Mouse (Mus musculus): Measurements from ENCODE around the gene Auts2. TPM values are rescaled to one million over a fixed set of nuclear protein-coding genes. Genes with fewer than 3 reads are reported as not detected.

The Auts2 gene
- polyA plus RNA-seq, 1 experiment from 2014 or later = 19.0 TPM

DNA sequence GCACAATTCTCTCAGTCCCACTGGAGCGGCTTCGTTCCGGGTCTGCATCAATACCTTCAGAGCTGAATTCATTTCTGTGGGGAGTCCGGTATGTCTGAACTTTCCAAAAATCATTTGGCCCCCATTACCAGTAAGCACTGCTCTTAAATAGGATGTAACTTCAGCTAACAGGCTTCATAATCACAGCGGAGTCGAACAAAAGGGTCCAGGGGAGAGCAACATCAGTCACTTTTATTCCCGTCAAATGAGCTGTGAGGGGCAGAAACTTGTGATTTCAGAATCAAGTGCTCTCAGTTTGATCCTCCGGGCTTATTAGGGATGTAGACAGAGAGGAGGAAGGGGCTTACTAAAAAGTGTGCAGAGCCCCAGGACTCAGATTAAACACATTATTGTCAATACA is 629.6 kb downstream of the Auts2 start:
- Histone ChIP-seq H3K27me3 (replicated peaks) (no peaks in the 10 kb centered on the region), H3K4me2 (replicated peaks) (no peak overlapping the region), H3K4me3 (replicated peaks) (no peak overlapping the region), H3K4me1 (replicated peaks) (no peaks in the 10 kb centered on the region), H3K9ac (no peak overlapping the region), H3K9me3 (no peaks in the 10 kb centered on the region), H3K27ac (no peak overlapping the region), H3K36me3 (no peaks in the 10 kb centered on the region)
- ATAC-seq = no peak
- WGBS = 84% methylated on average over 8 of the region's 8 CpGs

DNA sequence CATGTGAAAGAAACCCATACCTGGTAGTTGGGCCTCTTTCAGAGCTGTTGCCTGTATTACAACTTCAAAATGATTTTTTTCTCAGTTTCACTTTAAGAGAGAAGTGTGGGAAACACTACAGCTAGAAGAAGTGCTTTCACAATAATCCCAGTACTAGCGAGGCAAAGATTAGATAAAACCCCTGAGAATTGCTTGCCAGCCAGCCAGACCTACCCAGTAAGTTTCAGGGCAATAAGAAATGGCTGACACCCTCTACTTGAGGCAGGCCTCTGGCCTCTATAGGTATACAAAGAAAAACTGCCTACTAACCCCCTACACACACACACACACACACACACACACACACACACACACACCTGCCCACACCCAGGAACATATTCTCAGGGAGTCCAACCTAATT is 630.2 kb downstream of the Auts2 start:
- 45% methylated on average over 1 of the region's 1 CpGs for WGBS
- Histone ChIP-seq H3K4me1 (replicated peaks) (no peaks in the 10 kb centered on the region), H3K27ac (no peak overlapping the region), H3K36me3 (no peaks in the 10 kb centered on the region), H3K27me3 (replicated peaks) (no peaks in the 10 kb centered on the region), H3K9me3 (no peaks in the 10 kb centered on the region), H3K9ac (no peak overlapping the region), H3K4me3 (replicated peaks) (no peak overlapping the region), H3K4me2 (replicated peaks) (no peak overlapping the region)
- peak; percentile 80 for ATAC-seq

DNA sequence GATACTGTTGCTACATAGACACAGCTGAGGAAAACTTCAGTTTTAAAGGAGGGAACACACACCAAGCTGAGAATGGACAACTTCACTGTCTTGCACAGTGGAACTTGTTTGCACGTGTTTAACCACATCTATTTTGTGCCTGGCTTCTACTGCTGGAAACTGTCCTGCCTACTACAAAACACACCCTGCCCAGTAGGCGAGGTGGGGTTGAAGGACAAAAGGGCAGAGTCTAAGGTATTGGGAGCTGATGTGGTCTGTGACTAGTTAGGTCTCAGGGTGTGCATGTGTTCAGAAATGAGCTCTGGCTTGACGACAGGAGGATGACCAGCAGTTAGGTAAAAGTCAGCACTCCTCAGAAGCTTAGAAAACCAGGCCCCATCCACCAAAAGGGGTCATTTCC is 636.8 kb downstream of the Auts2 start:
- peak; percentile 82 for ATAC-seq
- no peak overlapping the region for H3K4me3 ChIP-seq (replicated peaks)
- 71% methylated on average over 3 of the region's 3 CpGs for WGBS
- H3K4me2 ChIP-seq (replicated peaks) = no peak overlapping the region
- H3K4me1 ChIP-seq (replicated peaks) = no peaks in the 10 kb centered on the region
- H3K27ac ChIP-seq = no peak overlapping the region
- H3K27me3 ChIP-seq (replicated peaks) = no peaks in the 10 kb centered on the region
- no peak overlapping the region for H3K9ac ChIP-seq
- no peaks in the 10 kb centered on the region for H3K9me3 ChIP-seq
- no peaks in the 10 kb centered on the region for H3K36me3 ChIP-seq

DNA sequence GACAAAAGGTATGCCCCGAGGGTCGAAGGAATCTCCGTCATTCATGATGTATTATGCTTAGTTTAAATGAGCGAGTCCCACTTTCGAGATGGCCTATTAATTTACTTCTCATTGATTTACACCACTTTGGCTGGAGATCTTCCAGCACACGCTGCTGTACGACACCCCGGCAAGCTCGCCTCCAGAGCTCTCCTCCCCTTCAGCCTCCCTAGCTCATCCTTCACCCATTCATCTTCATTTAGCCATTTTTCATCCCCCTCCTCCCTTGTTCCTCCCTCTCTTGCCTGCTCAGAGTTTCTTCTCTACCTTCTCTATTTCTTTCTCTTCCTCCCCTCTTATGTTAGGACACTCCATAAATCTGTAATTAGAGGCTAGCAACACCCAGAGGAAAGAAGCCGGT is 638.7 kb downstream of the Auts2 start:
- Histone ChIP-seq H3K27ac (no peak overlapping the region), H3K27me3 (replicated peaks) (no peaks in the 10 kb centered on the region), H3K36me3 (no peaks in the 10 kb centered on the region), H3K9ac (no peak overlapping the region), H3K4me3 (replicated peaks) (no peak overlapping the region), H3K4me2 (replicated peaks) (no peak overlapping the region), H3K4me1 (replicated peaks) (no peaks in the 10 kb centered on the region), H3K9me3 (no peaks in the 10 kb centered on the region)
- no peak for ATAC-seq
- 46% methylated on average over 10 of the region's 10 CpGs for WGBS

DNA sequence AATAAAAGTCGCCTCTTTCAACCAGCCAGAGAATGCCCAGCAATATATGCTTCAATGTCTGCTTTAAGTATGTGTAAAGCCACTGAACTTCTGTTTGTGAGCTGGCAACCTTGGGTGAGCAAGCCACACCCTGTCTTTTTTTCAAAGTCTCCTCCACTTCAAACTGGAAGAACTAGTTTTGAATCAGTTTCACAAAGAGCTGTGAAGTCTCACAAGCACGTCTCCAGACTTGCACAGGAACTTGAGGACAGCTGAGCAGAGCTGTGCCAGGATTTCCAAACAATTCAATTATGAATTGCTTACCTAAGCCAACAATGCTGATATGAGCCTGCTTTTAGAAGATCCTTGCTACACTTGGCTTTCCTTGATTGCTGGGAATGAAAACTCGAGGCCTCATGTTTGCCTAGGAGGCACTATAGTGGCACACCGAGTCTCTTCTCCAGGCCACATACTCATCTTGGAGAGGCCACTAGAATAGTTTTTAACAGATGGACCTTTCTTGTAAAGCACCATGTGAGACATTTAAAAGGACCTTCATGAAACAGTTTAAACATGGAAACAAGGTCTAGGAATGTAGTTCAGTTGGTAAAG is 645.0 kb downstream of the Auts2 start:
- Histone ChIP-seq H3K4me3 (replicated peaks) (no peak overlapping the region), H3K4me2 (replicated peaks) (no peak overlapping the region), H3K27ac (peak overlapping the region; percentile 72), H3K9ac (no peak overlapping the region), H3K4me1 (replicated peaks) (0 out of 2 replicates have a peak, but pooled peaks cover 2% of the 10 kb centered on the region), H3K9me3 (no peaks in the 10 kb centered on the region), H3K27me3 (replicated peaks) (no peaks in the 10 kb centered on the region), H3K36me3 (no peaks in the 10 kb centered on the region)
- ATAC-seq = peak; percentile 94
- 54% methylated on average over 4 of the region's 4 CpGs for WGBS

DNA sequence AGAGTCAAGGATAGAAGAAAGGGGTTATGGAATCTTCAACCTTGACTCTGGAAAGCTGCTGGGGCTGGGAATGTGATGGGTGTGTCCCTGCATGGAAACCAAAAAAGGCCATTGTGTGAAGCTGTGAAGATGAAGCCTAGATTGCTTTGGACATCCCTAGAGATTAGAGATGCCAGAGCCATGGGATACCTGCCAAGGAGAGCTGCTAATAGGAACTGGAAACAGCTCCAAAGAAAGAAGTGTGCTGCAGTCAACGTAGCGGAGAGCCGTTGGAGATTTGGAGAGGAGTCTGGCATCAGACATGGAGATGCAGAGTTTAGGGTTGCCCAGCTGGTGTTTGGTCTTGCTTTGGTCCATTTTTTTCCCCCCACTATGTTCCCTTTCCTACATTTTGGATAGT is 656.5 kb downstream of the Auts2 start:
- Histone ChIP-seq H3K4me1 (replicated peaks) (no peaks in the 10 kb centered on the region), H3K27ac (no peak overlapping the region), H3K9ac (no peak overlapping the region), H3K4me2 (replicated peaks) (no peak overlapping the region), H3K27me3 (replicated peaks) (no peaks in the 10 kb centered on the region), H3K4me3 (replicated peaks) (no peak overlapping the region), H3K9me3 (no peaks in the 10 kb centered on the region), H3K36me3 (no peaks in the 10 kb centered on the region)
- no peak for ATAC-seq
- WGBS = 97% methylated on average over 3 of the region's 3 CpGs

DNA sequence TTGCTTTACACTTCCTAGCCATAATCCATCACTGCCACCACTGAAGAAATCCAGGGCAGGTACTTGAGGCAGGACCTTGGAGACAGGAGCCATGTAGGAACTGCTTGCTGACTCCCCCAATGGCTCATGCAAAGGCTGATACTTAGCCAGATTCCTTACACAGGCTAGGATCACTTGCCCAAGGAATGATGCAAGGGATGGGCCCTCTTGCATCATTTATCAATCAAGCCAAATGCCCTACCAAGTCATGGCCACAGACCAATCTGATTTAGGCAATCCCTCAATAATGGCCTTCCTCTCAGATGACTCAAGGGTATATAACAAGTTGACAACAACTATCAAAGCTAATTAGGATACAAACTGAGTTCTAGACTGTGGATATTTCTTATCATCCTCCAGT is 666.6 kb downstream of the Auts2 start:
- no peak for ATAC-seq
- no peak overlapping the region for H3K4me3 ChIP-seq (replicated peaks)
- H3K27me3 ChIP-seq (replicated peaks) = no peaks in the 10 kb centered on the region
- no peaks in the 10 kb centered on the region for H3K9me3 ChIP-seq
- H3K4me2 ChIP-seq (replicated peaks) = no peak overlapping the region
- no peaks in the 10 kb centered on the region for H3K36me3 ChIP-seq
- H3K4me1 ChIP-seq (replicated peaks) = no peaks in the 10 kb centered on the region
- H3K27ac ChIP-seq = no peak overlapping the region
- no peak overlapping the region for H3K9ac ChIP-seq

DNA sequence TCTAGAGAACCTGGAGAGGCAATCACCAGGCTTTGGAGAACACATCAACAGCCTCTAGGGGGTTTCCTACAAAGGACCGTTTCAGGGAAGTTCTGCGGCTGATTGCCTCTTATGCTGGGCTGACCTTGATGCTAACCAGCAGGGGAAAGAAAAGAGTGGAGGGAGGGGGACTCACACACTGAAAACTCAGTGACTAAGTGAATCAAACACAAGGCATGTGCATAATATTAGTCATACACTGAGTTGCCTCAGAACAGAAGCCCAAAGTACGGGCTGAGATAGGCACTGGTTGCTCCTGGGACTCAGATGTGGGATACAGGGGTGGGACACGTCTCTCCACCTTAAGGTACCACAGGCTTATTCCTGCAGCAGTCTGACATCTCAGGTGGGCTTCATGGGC is 667.2 kb downstream of the Auts2 start:
- Histone ChIP-seq H3K9ac (no peak overlapping the region), H3K9me3 (no peaks in the 10 kb centered on the region), H3K27me3 (replicated peaks) (no peaks in the 10 kb centered on the region), H3K4me2 (replicated peaks) (no peak overlapping the region), H3K36me3 (no peaks in the 10 kb centered on the region), H3K27ac (no peak overlapping the region), H3K4me3 (replicated peaks) (no peak overlapping the region), H3K4me1 (replicated peaks) (no peaks in the 10 kb centered on the region)
- no peak for ATAC-seq
- 82% methylated on average over 4 of the region's 4 CpGs for WGBS

DNA sequence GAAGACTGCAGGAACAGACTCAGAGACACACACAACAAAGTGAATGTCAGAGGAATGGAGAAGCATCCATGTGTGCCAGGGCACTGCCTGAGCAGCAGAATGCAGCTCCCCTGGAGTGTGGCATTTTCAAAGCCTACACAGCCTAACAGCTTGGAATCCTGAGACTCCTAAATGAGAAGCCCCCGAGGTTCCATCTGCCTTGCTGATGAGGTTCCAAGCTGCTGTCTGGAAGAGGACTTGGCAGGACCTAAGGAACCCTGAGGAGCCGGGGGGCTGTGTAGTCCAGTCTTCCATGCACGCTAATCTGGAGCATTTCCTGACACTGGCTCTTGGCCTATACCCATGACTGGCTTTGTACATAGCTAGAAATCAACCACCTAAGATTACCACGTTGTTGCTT is 670.0 kb downstream of the Auts2 start:
- Histone ChIP-seq H3K27ac (no peak overlapping the region), H3K27me3 (replicated peaks) (no peaks in the 10 kb centered on the region), H3K36me3 (no peaks in the 10 kb centered on the region), H3K9me3 (no peaks in the 10 kb centered on the region), H3K4me3 (replicated peaks) (no peak overlapping the region), H3K4me2 (replicated peaks) (no peak overlapping the region), H3K9ac (no peak overlapping the region), H3K4me1 (replicated peaks) (no peaks in the 10 kb centered on the region)
- ATAC-seq = no peak
- WGBS = 85% methylated on average over 4 of the region's 4 CpGs

DNA sequence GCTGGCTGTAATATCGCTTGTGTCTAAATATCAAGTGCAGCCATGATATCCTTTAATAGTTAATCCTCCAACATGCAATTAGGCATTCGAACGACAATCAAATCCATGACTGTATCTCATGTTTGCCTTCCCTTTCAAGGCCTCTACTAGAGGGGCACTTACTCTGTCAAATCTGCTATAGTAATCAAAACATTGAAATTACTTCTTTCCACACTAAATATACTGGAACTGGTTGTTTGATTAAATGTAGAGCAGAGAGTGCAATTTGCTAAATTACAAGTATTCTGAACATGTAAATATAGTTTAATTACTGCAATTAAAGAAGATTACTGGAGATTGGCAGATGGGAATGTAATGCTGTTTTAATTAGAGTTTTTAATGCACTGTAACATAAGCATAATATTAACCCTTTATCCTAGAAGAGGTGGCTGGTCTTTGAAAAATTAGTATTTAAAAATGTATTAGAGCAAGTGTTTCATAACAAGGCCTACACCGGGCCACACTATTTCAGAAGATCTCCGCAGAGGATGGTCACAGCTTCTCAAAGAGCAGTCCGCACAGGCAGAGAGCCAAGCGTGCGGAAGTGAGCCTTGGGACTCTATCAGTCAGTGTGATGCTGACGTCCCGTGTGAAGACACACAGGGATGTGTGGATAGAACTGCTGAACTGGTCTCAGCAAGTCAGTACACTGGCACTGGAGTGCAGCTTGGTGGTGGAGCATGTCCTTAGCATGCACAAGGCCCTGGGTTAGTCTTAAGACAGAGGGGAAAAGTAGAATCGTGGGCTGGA is 673.2 kb downstream of the Auts2 start:
- 84% methylated on average over 11 of the region's 11 CpGs for WGBS
- no peaks in the 10 kb centered on the region for H3K27me3 ChIP-seq (replicated peaks)
- H3K27ac ChIP-seq = no peak overlapping the region
- H3K9ac ChIP-seq = no peak overlapping the region
- H3K9me3 ChIP-seq = no peaks in the 10 kb centered on the region
- H3K4me1 ChIP-seq (replicated peaks) = no peaks in the 10 kb centered on the region
- no peak overlapping the region for H3K4me3 ChIP-seq (replicated peaks)
- no peaks in the 10 kb centered on the region for H3K36me3 ChIP-seq
- H3K4me2 ChIP-seq (replicated peaks) = no peak overlapping the region
- ATAC-seq = no peak

DNA sequence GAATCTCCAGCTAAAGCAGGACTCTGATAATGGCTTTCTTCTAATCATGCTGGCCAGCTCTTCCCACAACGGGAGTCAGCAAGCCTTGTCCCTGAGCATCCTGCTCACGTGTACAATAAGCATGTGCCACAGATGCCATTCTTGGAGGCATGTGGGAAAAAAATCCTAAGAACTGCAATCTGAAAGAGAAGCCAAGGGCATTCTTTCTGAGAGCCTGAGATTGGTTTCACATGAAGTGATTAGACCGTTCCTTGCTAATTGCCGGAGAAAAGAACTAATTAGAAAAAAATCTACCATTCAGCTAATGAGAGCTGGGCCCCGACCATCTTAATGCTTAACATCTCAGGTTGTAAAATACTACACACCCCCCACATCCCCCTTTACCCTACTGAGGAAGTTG is 677.9 kb downstream of the Auts2 start:
- H3K4me2 ChIP-seq (replicated peaks) = no peak overlapping the region
- H3K36me3 ChIP-seq = no peaks in the 10 kb centered on the region
- H3K27ac ChIP-seq = no peak overlapping the region
- H3K9ac ChIP-seq = no peak overlapping the region
- H3K27me3 ChIP-seq (replicated peaks) = no peaks in the 10 kb centered on the region
- no peak overlapping the region for H3K4me3 ChIP-seq (replicated peaks)
- no peak for ATAC-seq
- H3K9me3 ChIP-seq = no peaks in the 10 kb centered on the region
- WGBS = 80% methylated on average over 5 of the region's 5 CpGs
- no peaks in the 10 kb centered on the region for H3K4me1 ChIP-seq (replicated peaks)

DNA sequence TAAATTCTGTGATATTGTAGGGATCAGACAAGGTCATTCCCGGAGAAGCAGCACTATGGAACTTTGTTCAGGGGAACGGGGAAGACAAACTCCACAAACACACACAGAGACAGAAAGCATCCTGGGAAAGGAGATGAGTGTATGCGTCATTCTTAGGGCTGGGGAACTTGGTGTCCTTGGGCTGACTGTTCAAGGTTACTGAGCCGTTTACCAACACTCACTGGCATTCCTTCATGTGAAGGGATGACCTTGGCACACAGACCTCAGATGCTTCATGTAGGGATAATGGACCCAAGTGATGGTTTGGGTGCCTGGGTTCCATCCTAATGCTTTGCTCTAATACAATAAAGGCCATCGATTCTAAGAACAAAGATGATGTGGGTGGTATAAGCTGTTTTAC is 685.2 kb downstream of the Auts2 start:
- Histone ChIP-seq H3K36me3 (no peaks in the 10 kb centered on the region), H3K27me3 (replicated peaks) (no peaks in the 10 kb centered on the region), H3K4me3 (replicated peaks) (no peak overlapping the region), H3K27ac (no peak overlapping the region), H3K9ac (no peak overlapping the region), H3K4me1 (replicated peaks) (peaks cover 7% of the 10 kb centered on the region; the same call in 1 of the 2 replicates), H3K4me2 (replicated peaks) (no peak overlapping the region), H3K9me3 (no peaks in the 10 kb centered on the region)
- no peak for ATAC-seq
- WGBS = 91% methylated on average over 5 of the region's 5 CpGs

DNA sequence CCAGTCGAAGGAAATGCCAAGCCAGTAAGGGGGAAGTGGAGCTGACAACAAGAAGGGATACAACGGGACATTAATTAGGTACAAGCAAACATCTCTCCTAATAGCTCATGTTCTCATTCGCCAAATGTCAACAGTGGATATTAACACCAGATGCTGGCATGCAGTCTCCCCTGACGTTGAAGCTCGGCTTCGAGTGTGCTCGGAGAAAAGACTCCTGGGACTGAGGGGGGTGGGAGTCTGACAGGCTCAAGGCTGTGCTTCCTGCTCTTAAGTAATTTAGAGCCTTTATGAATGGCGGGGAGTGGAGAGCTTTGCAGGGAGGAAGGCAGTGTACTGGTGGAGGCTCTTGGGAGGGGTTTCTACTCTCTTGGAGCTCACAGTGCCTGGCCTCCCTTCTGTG is 687.8 kb downstream of the Auts2 start:
- ATAC-seq = no peak
- peak overlapping the region; percentile 22; the same call in 1 of the 2 replicates for H3K4me2 ChIP-seq (replicated peaks)

More for the DNA sequence above, 687.8 kb downstream of the Auts2 start:
- H3K4me1 ChIP-seq (replicated peaks) = peaks cover 20% of the 10 kb centered on the region
- H3K36me3 ChIP-seq = no peaks in the 10 kb centered on the region
- H3K9ac ChIP-seq = no peak overlapping the region
- no peak overlapping the region for H3K4me3 ChIP-seq (replicated peaks)
- 15% methylated on average over 8 of the region's 8 CpGs for WGBS
- no peaks in the 10 kb centered on the region for H3K9me3 ChIP-seq
- no peaks in the 10 kb centered on the region for H3K27me3 ChIP-seq (replicated peaks)
- H3K27ac ChIP-seq = no peak overlapping the region
